Mouse (Mus musculus): ENCODE measurements around the gene Strip2.

DNA sequence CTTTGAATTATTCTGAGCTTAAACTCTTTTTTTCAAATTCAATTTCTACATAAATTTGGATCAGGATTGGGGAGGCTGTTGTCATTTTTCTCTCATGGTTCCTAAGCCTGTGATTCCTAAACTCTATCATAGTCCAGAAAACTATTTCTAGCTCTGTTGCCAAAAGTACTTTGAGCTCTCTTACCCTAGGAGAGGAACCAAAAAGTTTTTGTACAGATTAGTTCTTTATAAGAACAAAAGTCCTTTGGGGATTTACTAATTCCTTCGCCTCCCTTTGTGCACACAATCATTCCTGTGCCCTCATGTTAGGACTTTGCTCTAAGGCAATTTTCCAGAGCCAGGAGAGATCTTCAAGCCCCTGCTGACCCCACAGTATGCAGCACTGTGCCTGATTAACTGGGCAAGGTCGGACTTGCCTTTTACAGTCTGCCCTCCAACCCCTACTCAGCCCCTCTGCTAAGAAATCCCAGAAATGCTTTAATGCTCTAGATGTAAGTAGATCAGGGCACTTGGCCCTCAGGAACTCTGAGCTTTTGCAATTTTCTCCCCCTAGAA is 48.4 kb upstream of the Strip2 start:
- TF ChIP-seq CTCF (IDR thresholded peaks at IDR 0.05; ENCODE audit: low read depth, low read length), result no peak
- no peak for TF ChIP-seq GATA1 (IDR thresholded peaks at IDR 0.05; ENCODE audit: borderline replicate concordance, low read length)

Data from G1E (cell line).